Mouse (Mus musculus) embryonic facial prominence, embryonic 10.5 days (tissue): Measurements from ENCODE around the gene Iqck. TPM values are rescaled to one million over a fixed set of nuclear protein-coding genes. Genes with fewer than 3 reads are reported as not detected.
A peak's percentile ranks its signal among the peaks of the same experiment; 100 is the strongest.

Experiments used
- DNase-seq: peaks from one replicate; pipeline ENCODE4 v3.0.0-alpha.2; 2017; ENCODE audit warnings: low spot score
- H3K27ac ChIP-seq: fragments of 300-500 bp; sonication (generic); replicated peaks from 2 replicates; pipeline ENCODE4 v1.5.1; 2016; ENCODE audit warnings: mild to moderate bottlenecking
- H3K27me3 ChIP-seq: fragments of 300-500 bp; sonication (generic); replicated peaks from 2 replicates; pipeline ENCODE4 v1.6.1; 2016; ENCODE audit warnings: low read depth, mild to moderate bottlenecking; ENCODE audit not compliant: poor library complexity, severe bottlenecking
- H3K36me3 ChIP-seq: fragments of 300-500 bp; sonication (generic); replicated peaks from 2 replicates; pipeline ENCODE4 v1.6.1; 2016; ENCODE audit warnings: mild to moderate bottlenecking, moderate library complexity
- H3K4me1 ChIP-seq: fragments of 300-500 bp; sonication (generic); 2 replicates; pipeline ENCODE4 v1.6.1; 2016
- H3K4me3 ChIP-seq: fragments of 300-500 bp; sonication (generic); 2 replicates; pipeline ENCODE4 v1.5.1; 2016; ENCODE audit warnings: mild to moderate bottlenecking, moderate library complexity
- H3K9me3 ChIP-seq: fragments of 300-500 bp; sonication (generic); 2 replicates; pipeline ENCODE4 v1.6.1; 2016; ENCODE audit warnings: mild to moderate bottlenecking
- WGBS: fragments of 180-500 bp; shearing (Covaris S2); methylation state at CpG from one replicate; pipeline ENCODE4 v1.1.7; 2016; 5-methylcytosine and 5-hydroxymethylcytosine counted together
- polyA plus RNA-seq: library from polyadenylated mRNA; unstranded; fragments of >200 nt; fragmentation: Nextera tagmentation; extraction: Ambion mirVana; gene quantifications from 2 replicates; pipeline ENCODE4 v1.2.1, GENCODE M21; 2016

Gene Iqck
- polyA plus RNA-seq, 1 experiment from 2014 or later: 2.7 TPM

- Histone ChIP-seq H3K4me3 (no peak overlapping the region), H3K27ac (no peak overlapping the region), H3K4me1 (peaks cover 16% of the 10 kb centered on the region), H3K9me3 (no peaks in the 10 kb centered on the region), H3K27me3 (no peaks in the 10 kb centered on the region), H3K36me3 (no peaks in the 10 kb centered on the region)
- DNase-seq: no peak
- 89% methylated on average over 2 of the region's 2 CpGs for WGBS
These were observed 71.7 kb downstream of the Iqck start for GRCm38 (mm10) chr7:118927279-118927678.

DNA sequence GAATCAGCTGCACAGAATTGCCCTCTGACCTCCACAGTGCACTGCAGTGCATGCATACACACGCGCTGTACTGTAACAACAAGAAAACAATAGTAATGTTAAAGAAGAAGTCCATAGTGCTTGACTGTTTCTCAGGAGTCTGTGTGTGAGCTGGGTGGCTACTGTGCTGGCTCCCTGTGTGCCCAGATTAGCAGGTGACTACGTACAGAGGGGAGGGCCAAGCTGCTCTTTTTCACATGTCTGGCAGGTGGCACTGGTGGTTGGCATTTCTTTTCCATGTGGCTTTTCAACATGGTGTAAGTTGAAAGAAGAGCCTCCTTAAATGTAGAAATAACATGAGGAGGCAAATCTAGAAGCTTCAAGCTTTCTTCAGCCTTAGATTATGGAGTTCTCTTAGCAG lies 72.8 kb downstream of the Iqck start:
- H3K27me3 ChIP-seq: no peaks in the 10 kb centered on the region
- no peaks in the 10 kb centered on the region for H3K36me3 ChIP-seq
- WGBS: 89% methylated on average over 3 of the region's 3 CpGs
- H3K27ac ChIP-seq: no peak overlapping the region
- H3K9me3 ChIP-seq: no peaks in the 10 kb centered on the region
- H3K4me3 ChIP-seq: no peak overlapping the region
- peaks cover 16% of the 10 kb centered on the region for H3K4me1 ChIP-seq
- DNase-seq: no peak

- 70% methylated on average over 8 of the region's 8 CpGs for WGBS
- Histone ChIP-seq H3K27ac (no peak overlapping the region), H3K9me3 (no peaks in the 10 kb centered on the region), H3K27me3 (no peaks in the 10 kb centered on the region), H3K36me3 (no peaks in the 10 kb centered on the region), H3K4me1 (peaks cover 16% of the 10 kb centered on the region), H3K4me3 (no peak overlapping the region)
- no peak for DNase-seq
These were observed 73.4 kb downstream of the Iqck start for GRCm38 (mm10) chr7:118928916-118929315.

- no peaks in the 10 kb centered on the region for H3K36me3 ChIP-seq
- peak; percentile 18 for DNase-seq
- peaks cover 16% of the 10 kb centered on the region for H3K4me1 ChIP-seq
- H3K9me3 ChIP-seq: no peaks in the 10 kb centered on the region
- WGBS: 38% methylated on average over 16 of the region's 16 CpGs
- no peaks in the 10 kb centered on the region for H3K27me3 ChIP-seq
- 0 out of 2 replicates have a peak overlapping the region, but pooled peaks have one; percentile 30 for H3K27ac ChIP-seq
- no peak overlapping the region for H3K4me3 ChIP-seq
These were observed 74.2 kb downstream of the Iqck start for GRCm38 (mm10) chr7:118929601-118930311.

GRCm38 (mm10) chr7:118931502-118932395 lies 76.2 kb downstream of the Iqck start:
- no peaks in the 10 kb centered on the region for H3K36me3 ChIP-seq
- no peaks in the 10 kb centered on the region for H3K9me3 ChIP-seq
- peaks cover 16% of the 10 kb centered on the region for H3K4me1 ChIP-seq
- H3K27me3 ChIP-seq: no peaks in the 10 kb centered on the region
- no peak overlapping the region for H3K27ac ChIP-seq
- WGBS: 80% methylated on average over 17 of the region's 17 CpGs
- no peak overlapping the region for H3K4me3 ChIP-seq
- no peak for DNase-seq

GRCm38 (mm10) chr7:118935306-118935705 lies 79.8 kb downstream of the Iqck start:
- no peak for DNase-seq
- Histone ChIP-seq H3K9me3 (no peaks in the 10 kb centered on the region), H3K36me3 (no peaks in the 10 kb centered on the region), H3K27ac (no peak overlapping the region), H3K4me1 (peaks cover 5% of the 10 kb centered on the region), H3K4me3 (no peak overlapping the region), H3K27me3 (no peaks in the 10 kb centered on the region)
- 70% methylated on average over 2 of the region's 2 CpGs for WGBS

GRCm38 (mm10) chr7:118936844-118937243 lies 81.3 kb downstream of the Iqck start:
- H3K4me1 ChIP-seq: peaks cover 4% of the 10 kb centered on the region; the same call in 1 of the 2 replicates
- no peaks in the 10 kb centered on the region for H3K36me3 ChIP-seq
- no peak overlapping the region for H3K27ac ChIP-seq
- no peak for DNase-seq
- no peak overlapping the region for H3K4me3 ChIP-seq
- 17% methylated on average over 4 of the region's 4 CpGs for WGBS
- no peaks in the 10 kb centered on the region for H3K27me3 ChIP-seq
- H3K9me3 ChIP-seq: no peaks in the 10 kb centered on the region

- DNase-seq: no peak
- no peak overlapping the region for H3K27ac ChIP-seq
- WGBS: 70% methylated on average over 11 of the region's 11 CpGs
- peaks cover 6% of the 10 kb centered on the region for H3K4me1 ChIP-seq
- no peak overlapping the region for H3K4me3 ChIP-seq
- H3K9me3 ChIP-seq: no peaks in the 10 kb centered on the region
- H3K27me3 ChIP-seq: no peaks in the 10 kb centered on the region
- H3K36me3 ChIP-seq: no peaks in the 10 kb centered on the region
These were observed 82.2 kb downstream of the Iqck start for GRCm38 (mm10) chr7:118937469-118938387.

DNA sequence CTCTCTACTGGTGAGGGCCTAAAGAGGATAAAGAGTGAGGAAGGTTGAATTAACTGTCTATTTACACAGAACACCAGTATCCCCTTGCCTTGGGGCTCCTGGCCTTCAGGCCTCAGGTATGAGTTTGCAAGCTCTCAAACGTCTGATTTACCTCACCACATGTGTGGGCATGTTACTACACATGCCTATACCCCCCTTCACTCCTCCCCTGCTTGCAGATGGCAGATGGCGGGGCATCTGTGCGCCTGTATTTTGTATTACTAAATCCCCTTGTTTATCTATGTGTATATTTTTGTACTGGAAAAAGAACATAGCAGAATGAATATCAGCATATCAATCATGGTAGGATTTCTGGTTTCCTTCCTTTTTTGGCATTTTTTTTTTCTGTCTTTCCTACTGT lies 86.7 kb downstream of the Iqck start:
- Histone ChIP-seq H3K9me3 (no peaks in the 10 kb centered on the region), H3K27me3 (no peaks in the 10 kb centered on the region), H3K36me3 (no peaks in the 10 kb centered on the region), H3K27ac (no peak overlapping the region), H3K4me1 (peaks cover 27% of the 10 kb centered on the region), H3K4me3 (no peak overlapping the region)
- no peak for DNase-seq
- 78% methylated on average over 3 of the region's 3 CpGs for WGBS

- no peaks in the 10 kb centered on the region for H3K36me3 ChIP-seq
- H3K27me3 ChIP-seq: no peaks in the 10 kb centered on the region
- peaks cover 23% of the 10 kb centered on the region for H3K4me1 ChIP-seq
- WGBS: 42% methylated on average over 7 of the region's 7 CpGs
- no peak overlapping the region for H3K4me3 ChIP-seq
- no peak overlapping the region for H3K27ac ChIP-seq
- DNase-seq: no peak
- no peaks in the 10 kb centered on the region for H3K9me3 ChIP-seq
These were observed 87.6 kb downstream of the Iqck start for GRCm38 (mm10) chr7:118943170-118943569.

DNA sequence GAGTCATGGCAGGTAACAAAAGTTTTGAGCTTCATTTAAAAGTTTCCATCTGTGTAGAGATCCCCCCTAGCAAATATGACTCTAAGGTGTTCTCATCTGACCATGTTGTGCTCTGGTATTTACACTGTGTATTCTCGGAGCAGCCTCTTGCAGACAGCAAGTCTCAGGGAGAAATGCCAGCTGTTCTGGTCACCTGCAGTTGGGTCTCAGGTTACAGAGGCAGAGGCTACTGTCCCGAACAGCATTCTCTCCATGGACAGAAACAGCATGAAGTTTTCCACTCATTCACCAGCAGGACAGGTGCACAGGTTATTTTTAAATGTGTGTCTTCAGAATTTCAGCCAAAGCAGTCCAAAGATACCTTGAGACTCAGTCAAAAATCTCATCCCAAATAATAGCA lies 89.3 kb downstream of the Iqck start:
- H3K4me1 ChIP-seq: peaks cover 23% of the 10 kb centered on the region
- H3K27me3 ChIP-seq: no peaks in the 10 kb centered on the region
- H3K9me3 ChIP-seq: no peaks in the 10 kb centered on the region
- H3K27ac ChIP-seq: no peak overlapping the region
- no peak overlapping the region for H3K4me3 ChIP-seq
- no peaks in the 10 kb centered on the region for H3K36me3 ChIP-seq
- WGBS: 22% methylated on average over 2 of the region's 2 CpGs
- peak; percentile 22 for DNase-seq

- peaks cover 23% of the 10 kb centered on the region for H3K4me1 ChIP-seq
- H3K27ac ChIP-seq: no peak overlapping the region
- H3K36me3 ChIP-seq: no peaks in the 10 kb centered on the region
- no peak for DNase-seq
- WGBS: 53% methylated on average over 3 of the region's 3 CpGs
- H3K9me3 ChIP-seq: no peaks in the 10 kb centered on the region
- no peaks in the 10 kb centered on the region for H3K27me3 ChIP-seq
- no peak overlapping the region for H3K4me3 ChIP-seq
These were observed 91.7 kb downstream of the Iqck start for GRCm38 (mm10) chr7:118947241-118947640.
